Mouse (Mus musculus): ENCODE data around the gene Eif2s3x.
A peak's percentile ranks its signal among the peaks of the same experiment; 100 is the strongest.

- TF ChIP-seq POLR2A (IDR thresholded peaks at IDR 0.05; ENCODE audit: control insufficient read depth in 1 of 2, insufficient read depth in 1 of 2, low read depth in 1 of 2, low read length in 2 of 2, poor library complexity in 1 of 2) (peak; percentile 15 to 74; a peak in 2 of 4 replicates), EP300 (IDR thresholded peaks at IDR 0.05; ENCODE audit: low read depth in 1 of 2, low read length in 2 of 2) (no peak), GATA1 (IDR thresholded peaks at IDR 0.05; ENCODE audit: low read depth, low read length) (no peak), ZMIZ1 (IDR thresholded peaks at IDR 0.05; ENCODE audit: low read depth, low read length) (0 out of 2 replicates have a peak, but pooled peaks have one; percentile 52), CTCF (IDR thresholded peaks at IDR 0.05 in 2 of 3, conservative IDR thresholded peaks at IDR 0.05 in 1 of 3; ENCODE audit: control insufficient read depth in 1 of 3, insufficient read depth in 1 of 3, low read depth in 2 of 3, low read length in 3 of 3, poor library complexity in 1 of 3, severe bottlenecking in 1 of 3) (peak in 2 of 3 experiments; percentile 62 to 78; a peak in 5 of 6 replicates), SMC3 (IDR thresholded peaks at IDR 0.05; ENCODE audit: low read depth, low read length) (no peak), RAD21 (IDR thresholded peaks at IDR 0.05; ENCODE audit: low read depth, low read length) (no peak; the same call in 1 of the 2 replicates), SIN3A (IDR thresholded peaks at IDR 0.05; ENCODE audit: low read length) (no peak; the same call in 1 of the 2 replicates), E2F4 (IDR thresholded peaks at IDR 0.05; ENCODE audit: borderline replicate concordance, low read depth, low read length) (no peak)
Observed at GRCm38 (mm10) chrX:94212597-94213321, at the start of gene Eif2s3x.

Measured in MEL (cell line).